Mouse (Mus musculus) heart, postnatal 0 days (tissue): ENCODE data around the gene Map1s.

Experiments
- CTCF ChIP-seq: IDR thresholded peaks from 2 replicates; pipeline ENCODE4 v1.5.1; 2016; ENCODE audit warnings: antibody characterized with exemption, control low read depth, low read depth
- EP300 ChIP-seq: IDR thresholded peaks from 2 replicates; pipeline ENCODE4 v1.6.1; 2016; ENCODE audit warnings: antibody characterized with exemption, low read depth

- TF ChIP-seq CTCF, result no peak
- TF ChIP-seq EP300, result no peak
These were observed 41.6 kb upstream of the Map1s start for GRCm38 (mm10) chr8:70863956-70864711.
